Mouse (Mus musculus) heart, adult 2 months (tissue): ENCODE measurements around the gene Fbxl21.
A peak's percentile ranks its signal among the peaks of the same experiment; 100 is the strongest.

Source experiments
- CTCF ChIP-seq: fragments of 200-600 bp; IDR thresholded peaks from 2 replicates; pipeline ENCODE4 v1.8.1; 2022; ENCODE audit warnings: antibody characterized with exemption, mild to moderate bottlenecking, moderate library complexity
- EP300 ChIP-seq: fragments of 200-500 bp; IDR thresholded peaks from 2 replicates; pipeline ENCODE4 v1.6.1; 2011; ENCODE audit warnings: low read depth, low read length, control low read depth; ENCODE audit not compliant: insufficient read depth
- POLR2A ChIP-seq: fragments of 200-500 bp; IDR thresholded peaks from 2 replicates; pipeline ENCODE4 v1.6.1; 2011; ENCODE audit warnings: mild to moderate bottlenecking, low read depth, low read length, control low read depth; ENCODE audit not compliant: insufficient read depth

DNA sequence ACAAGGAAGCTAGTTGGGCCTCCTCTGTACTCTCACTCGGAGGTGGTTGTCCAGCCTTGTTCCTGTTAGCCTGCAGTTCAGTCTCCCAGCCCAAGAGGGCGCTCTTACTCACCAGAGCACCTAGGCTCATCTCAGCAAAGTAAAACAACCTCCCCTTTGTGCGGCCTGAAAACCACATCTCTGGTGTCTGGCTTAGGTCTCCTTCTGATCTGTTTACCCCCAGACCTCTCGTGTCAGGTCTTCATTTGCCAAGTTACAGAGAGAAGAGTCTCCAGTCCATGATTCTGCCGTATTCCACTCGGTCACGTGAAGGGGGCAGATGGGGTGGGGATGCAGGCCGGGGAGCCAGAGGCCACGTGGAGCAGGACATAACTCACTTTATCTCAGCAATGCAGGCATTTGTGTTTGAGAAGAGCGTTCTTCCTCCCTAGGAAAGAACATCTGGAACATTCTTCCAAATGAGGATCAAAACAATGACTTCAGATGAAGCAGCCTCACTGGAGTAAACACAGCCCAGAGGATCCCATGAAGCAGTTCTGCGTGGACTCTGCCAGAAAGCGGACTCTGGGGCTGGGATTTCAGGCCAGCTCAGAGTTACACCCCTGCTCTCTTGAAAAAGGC lies 53.5 kb downstream of the Fbxl21 start:
- TF ChIP-seq POLR2A, result no peak
- TF ChIP-seq CTCF, result peak; percentile 93
- no peak for TF ChIP-seq EP300
